Mouse (Mus musculus) stomach, embryonic 16.5 days (tissue): ENCODE measurements at regions not wholly inside any gene's neighbourhood (a gene's known extent, or its start where the extent isn't known, plus 50 kb on each side); places are given as distances from the start of the nearest gene placed in this dataset.
A peak's percentile ranks its signal among the peaks of the same experiment; 100 is the strongest.

Experiments used
- ATAC-seq: fragments of 200-750 bp; cut with Nextera tagmentation; 2 replicates; pipeline ENCODE4 v1.8.0; 2017; ENCODE audit warnings: moderate number of reproducible peaks, moderate TSS enrichment; ENCODE audit not compliant: insufficient read depth, low FRiP score
- H3K27ac ChIP-seq: fragments of 300-500 bp; sonication (generic); 2 replicates; pipeline ENCODE4 v1.5.1; 2014; ENCODE audit warnings: low read length
- H3K27me3 ChIP-seq: fragments of 300-500 bp; sonication (generic); 2 replicates; pipeline ENCODE4 v1.6.1; 2014; ENCODE audit warnings: low read length, control low read depth, mixed read lengths; ENCODE audit not compliant: control insufficient read depth, insufficient read depth
- H3K36me3 ChIP-seq: fragments of 300-500 bp; sonication (generic); 2 replicates; pipeline ENCODE4 v1.6.1; 2014; ENCODE audit warnings: low read length; ENCODE audit not compliant: control insufficient read depth, insufficient read depth
- H3K4me1 ChIP-seq: fragments of 300-500 bp; sonication (generic); 2 replicates; pipeline ENCODE4 v1.6.1; 2014; ENCODE audit warnings: low read length, control low read depth, mixed read lengths; ENCODE audit not compliant: control insufficient read depth, insufficient read depth
- H3K4me2 ChIP-seq: fragments of 300-500 bp; sonication (generic); 2 replicates; pipeline ENCODE4 v1.6.1; 2014; ENCODE audit warnings: low read depth, low read length, mixed read lengths
- H3K4me3 ChIP-seq: fragments of 300-500 bp; sonication (generic); replicated peaks from 2 replicates; pipeline ENCODE4 v1.5.1; 2014; ENCODE audit warnings: mild to moderate bottlenecking, low read length
- H3K9ac ChIP-seq: fragments of 300-500 bp; sonication (generic); 2 replicates; pipeline ENCODE4 v1.6.1; 2014; ENCODE audit warnings: low read length
- H3K9me3 ChIP-seq: fragments of 300-500 bp; sonication (generic); replicated peaks from 2 replicates; pipeline ENCODE4 v1.6.1; 2016; ENCODE audit warnings: low read length, control low read depth; ENCODE audit not compliant: control insufficient read depth
- WGBS: fragments of 180-500 bp; shearing (Covaris S2); extraction: QIAGEN DNeasy Blood & Tissue Kit; methylation state at CpG from one replicate; pipeline ENCODE4 v1.1.7; 2014; 5-methylcytosine and 5-hydroxymethylcytosine counted together

- Histone ChIP-seq H3K36me3 (no peaks in the 10 kb centered on the region), H3K4me2 (no peak overlapping the region), H3K9ac (no peak overlapping the region), H3K4me3 (no peak overlapping the region), H3K4me1 (no peaks in the 10 kb centered on the region), H3K27me3 (no peaks in the 10 kb centered on the region), H3K27ac (no peak overlapping the region), H3K9me3 (no peaks in the 10 kb centered on the region)
- WGBS = 80% methylated on average over 6 of the region's 6 CpGs
- ATAC-seq = no peak
Observed at GRCm38 (mm10) chr14:62128918-62129317, 163.5 kb upstream of the Rnaseh2b start.

- Histone ChIP-seq H3K36me3 (no peaks in the 10 kb centered on the region), H3K27ac (no peak overlapping the region), H3K4me2 (no peak overlapping the region), H3K4me1 (no peaks in the 10 kb centered on the region), H3K4me3 (no peak overlapping the region), H3K27me3 (no peaks in the 10 kb centered on the region), H3K9ac (no peak overlapping the region), H3K9me3 (no peaks in the 10 kb centered on the region)
- ATAC-seq = no peak
- 23% methylated on average over 8 of the region's 8 CpGs for WGBS
Observed at GRCm38 (mm10) chr14:62132353-62132816, 160.0 kb upstream of the Rnaseh2b start.

- Histone ChIP-seq H3K9ac (no peak overlapping the region), H3K27me3 (no peaks in the 10 kb centered on the region), H3K4me1 (0 out of 2 replicates have a peak, but pooled peaks cover 2% of the 10 kb centered on the region), H3K9me3 (no peaks in the 10 kb centered on the region), H3K4me2 (no peak overlapping the region), H3K4me3 (no peak overlapping the region), H3K27ac (no peak overlapping the region), H3K36me3 (no peaks in the 10 kb centered on the region)
- 59% methylated on average over 5 of the region's 5 CpGs for WGBS
- ATAC-seq = no peak
Observed at GRCm38 (mm10) chr14:62137981-62138380, 154.4 kb upstream of the Rnaseh2b start.

- Histone ChIP-seq H3K9me3 (no peaks in the 10 kb centered on the region), H3K4me1 (0 out of 2 replicates have a peak, but pooled peaks cover 3% of the 10 kb centered on the region), H3K27ac (no peak overlapping the region), H3K4me2 (peak overlapping the region; percentile 50), H3K36me3 (no peaks in the 10 kb centered on the region), H3K27me3 (no peaks in the 10 kb centered on the region), H3K9ac (0 out of 2 replicates have a peak overlapping the region, but pooled peaks have one; percentile 29), H3K4me3 (peak overlapping the region; percentile 18)
- 42% methylated on average over 17 of the region's 17 CpGs for WGBS
- no peak for ATAC-seq
Observed at GRCm38 (mm10) chr14:62144385-62145030, 147.9 kb upstream of the Rnaseh2b start.

- no peaks in the 10 kb centered on the region for H3K9me3 ChIP-seq
- H3K4me1 ChIP-seq = no peaks in the 10 kb centered on the region
- no peak overlapping the region for H3K4me3 ChIP-seq
- ATAC-seq = no peak
- no peak overlapping the region for H3K9ac ChIP-seq
- 71% methylated on average over 7 of the region's 7 CpGs for WGBS
- no peak overlapping the region for H3K4me2 ChIP-seq
- H3K27me3 ChIP-seq = no peaks in the 10 kb centered on the region
- no peaks in the 10 kb centered on the region for H3K36me3 ChIP-seq
- no peak overlapping the region for H3K27ac ChIP-seq
Observed at GRCm38 (mm10) chr14:62157038-62157716, 135.2 kb upstream of the Rnaseh2b start.

- Histone ChIP-seq H3K4me1 (no peaks in the 10 kb centered on the region), H3K27me3 (no peaks in the 10 kb centered on the region), H3K9me3 (no peaks in the 10 kb centered on the region), H3K4me2 (no peak overlapping the region), H3K27ac (no peak overlapping the region), H3K9ac (no peak overlapping the region), H3K4me3 (no peak overlapping the region), H3K36me3 (no peaks in the 10 kb centered on the region)
- ATAC-seq = no peak
- WGBS = 67% methylated on average over 2 of the region's 2 CpGs
Observed at GRCm38 (mm10) chr14:62159690-62160089, 132.7 kb upstream of the Rnaseh2b start.

- 56% methylated on average over 12 of the region's 12 CpGs for WGBS
- Histone ChIP-seq H3K4me1 (no peaks in the 10 kb centered on the region), H3K27me3 (no peaks in the 10 kb centered on the region), H3K9ac (no peak overlapping the region), H3K4me3 (no peak overlapping the region), H3K36me3 (no peaks in the 10 kb centered on the region), H3K9me3 (no peaks in the 10 kb centered on the region), H3K27ac (no peak overlapping the region), H3K4me2 (no peak overlapping the region)
- no peak for ATAC-seq
Observed at GRCm38 (mm10) chr14:62163120-62163796, 129.1 kb upstream of the Rnaseh2b start.

- H3K9me3 ChIP-seq = no peaks in the 10 kb centered on the region
- H3K4me3 ChIP-seq = no peak overlapping the region
- no peak overlapping the region for H3K27ac ChIP-seq
- ATAC-seq = no peak
- no peaks in the 10 kb centered on the region for H3K4me1 ChIP-seq
- WGBS = 56% methylated on average over 4 of the region's 4 CpGs
- H3K4me2 ChIP-seq = no peak overlapping the region
- no peak overlapping the region for H3K9ac ChIP-seq
- no peaks in the 10 kb centered on the region for H3K27me3 ChIP-seq
- no peaks in the 10 kb centered on the region for H3K36me3 ChIP-seq
Observed at GRCm38 (mm10) chr14:62164918-62165317, 127.5 kb upstream of the Rnaseh2b start.

GRCm38 (mm10) chr14:62166006-62166405 is 126.4 kb upstream of the Rnaseh2b start:
- H3K9me3 ChIP-seq = no peaks in the 10 kb centered on the region
- no peak overlapping the region for H3K4me3 ChIP-seq
- H3K27ac ChIP-seq = no peak overlapping the region
- ATAC-seq = no peak
- 69% methylated on average over 1 of the region's 1 CpGs for WGBS
- no peak overlapping the region for H3K9ac ChIP-seq
- H3K4me2 ChIP-seq = no peak overlapping the region
- H3K27me3 ChIP-seq = no peaks in the 10 kb centered on the region
- H3K4me1 ChIP-seq = no peaks in the 10 kb centered on the region
- H3K36me3 ChIP-seq = no peaks in the 10 kb centered on the region
